ENCODE assay signal across 15 mouse cellular contexts in the genomic region with DNA sequence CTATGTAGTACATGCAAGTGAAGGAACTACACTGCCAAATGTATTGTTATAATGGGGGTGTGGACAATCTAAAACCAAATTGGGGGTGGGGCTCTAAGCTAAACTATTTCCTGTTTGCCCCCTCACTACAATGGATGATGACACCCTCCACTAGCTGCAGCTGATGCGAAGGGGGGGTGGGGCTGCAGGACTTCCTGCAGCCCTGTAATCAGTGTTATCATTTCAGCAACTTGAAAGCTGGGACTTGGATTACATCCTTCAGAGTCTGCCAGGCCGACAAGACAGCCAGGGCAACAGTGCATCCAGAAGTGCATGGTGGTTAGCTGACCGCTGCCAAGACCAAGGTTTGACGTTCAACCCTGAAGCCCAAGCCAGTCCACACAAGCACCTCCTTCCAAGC. TPM values are rescaled to one million over a fixed set of nuclear protein-coding genes. Genes with fewer than 3 reads are reported as not detected.
DNase-seq lines count a peak whose midpoint lies in the region; ATAC-seq and TF ChIP-seq lines count a peak whose summit lies in the region.
"Had no signal": no experiment of that assay in that cellular context is flagged by ENCODE, and none has a peak within 500 bp of the region (broad histone marks: within the 10 kb centered on the region; RNA-seq: fewer than 3 reads in every experiment).

No protein-coding gene starts in this region.

- no peaks in the 10 kb centered on the region for H3K4me1 ChIP-seq in kidney, embryonic 14.5 days (ENCODE audit: control insufficient read depth, insufficient read depth, low read length)
- H3K4me1 ChIP-seq in E14TG2a.4 (replicated peaks; ENCODE audit: low read depth, low read length): peaks cover 26% of the 10 kb centered on the region
- H3K4me1 ChIP-seq in bone marrow, adult 2 months (ENCODE audit: control insufficient read depth, insufficient read depth, low read length): peaks cover 9% of the 10 kb centered on the region
- H3K4me1 ChIP-seq in lung, embryonic 16.5 days (replicated peaks; ENCODE audit: control insufficient read depth, insufficient read depth, low read length): 0 out of 2 replicates have a peak, but pooled peaks cover 2% of the 10 kb centered on the region
- H3K4me1 ChIP-seq: limb, embryonic 13.5 days; midbrain, embryonic 15.5 days had no signal

- no peaks in the 10 kb centered on the region for H3K9me3 ChIP-seq in kidney, embryonic 14.5 days (ENCODE audit: control insufficient read depth, low read length)
- no peaks in the 10 kb centered on the region for H3K9me3 ChIP-seq in E14TG2a.4 (ENCODE audit: low read length)
- H3K9me3 ChIP-seq in lung, embryonic 16.5 days (ENCODE audit: control insufficient read depth, low read length): no peaks in the 10 kb centered on the region
- H3K9me3 ChIP-seq: limb, embryonic 13.5 days; midbrain, embryonic 15.5 days had no signal

- peak; percentile 32 for DNase-seq in kidney, postnatal 14 days
- DNase-seq in embryo, embryonic 10.5 days (ENCODE audit: low spot score): no peak
- no peak for DNase-seq in layer of hippocampus, adult 8-10 months (ENCODE audit: low spot score in 2 of 2)
- DNase-seq: cerebellum, adult 8-10 months; embryo, embryonic 11 days had no signal

- no peak for TF ChIP-seq POLR2A in bone marrow, adult 2 months (IDR thresholded peaks at IDR 0.05; ENCODE audit: borderline replicate concordance, control insufficient read depth, low read depth, low read length)

- no peaks in the 10 kb centered on the region for H3K27me3 ChIP-seq in kidney, embryonic 14.5 days (ENCODE audit: control insufficient read depth, insufficient read depth, low read length)
- H3K27me3 ChIP-seq in E14TG2a.4 (ENCODE audit: insufficient read depth, low read length): no peaks in the 10 kb centered on the region
- H3K27me3 ChIP-seq in lung, embryonic 16.5 days (ENCODE audit: control insufficient read depth, insufficient read depth, low read depth, low read length): no peaks in the 10 kb centered on the region
- H3K27me3 ChIP-seq: limb, embryonic 13.5 days; midbrain, embryonic 15.5 days had no signal

- ATAC-seq in kidney, embryonic 14.5 days (ENCODE audit: low FRiP score, low TSS enrichment): no peak
- ATAC-seq in lung, embryonic 16.5 days (ENCODE audit: low read depth): peak; percentile 68
- no peak for ATAC-seq in cerebellum, adult (ENCODE audit: insufficient number of reproducible peaks, low FRiP score, low TSS enrichment)
- ATAC-seq: midbrain, embryonic 15.5 days had no signal

- H3K4me3 ChIP-seq in kidney, embryonic 14.5 days (ENCODE audit: low read length): no peak overlapping the region
- 0 out of 2 replicates have a peak overlapping the region, but pooled peaks have one; percentile 17 for H3K4me3 ChIP-seq in E14TG2a.4 (replicated peaks; ENCODE audit: low read length)
- no peak overlapping the region for H3K4me3 ChIP-seq in bone marrow, adult 2 months (replicated peaks; ENCODE audit: control insufficient read depth, low read depth, low read length)
- H3K4me3 ChIP-seq in lung, embryonic 16.5 days (ENCODE audit: low read length): no peak overlapping the region
- H3K4me3 ChIP-seq: limb, embryonic 13.5 days; midbrain, embryonic 15.5 days had no signal

- no peaks in the 10 kb centered on the region for H3K36me3 ChIP-seq in kidney, embryonic 14.5 days (ENCODE audit: control insufficient read depth, insufficient read depth, low read length)
- H3K36me3 ChIP-seq in E14TG2a.4 (ENCODE audit: insufficient read depth, low read length): peaks cover 10% of the 10 kb centered on the region
- no peaks in the 10 kb centered on the region for H3K36me3 ChIP-seq in lung, embryonic 16.5 days (ENCODE audit: control insufficient read depth, insufficient read depth, low read length)
- H3K36me3 ChIP-seq: limb, embryonic 13.5 days had no signal

- H3K9ac ChIP-seq in kidney, embryonic 14.5 days (ENCODE audit: low read depth, low read length): no peak overlapping the region
- no peak overlapping the region for H3K9ac ChIP-seq in lung, embryonic 16.5 days (ENCODE audit: low read length)
- H3K9ac ChIP-seq: limb, embryonic 13.5 days; midbrain, embryonic 15.5 days had no signal

- no peak overlapping the region for H3K4me2 ChIP-seq in kidney, embryonic 14.5 days (replicated peaks; ENCODE audit: low read depth, low read length)
- no peak overlapping the region for H3K4me2 ChIP-seq in lung, embryonic 16.5 days (ENCODE audit: low read depth, low read length)
- H3K4me2 ChIP-seq: limb, embryonic 13.5 days; midbrain, embryonic 15.5 days had no signal

- H3K27ac ChIP-seq in kidney, embryonic 14.5 days (ENCODE audit: low read depth, low read length): no peak overlapping the region
- peak overlapping the region; percentile 30 for H3K27ac ChIP-seq in bone marrow, adult 2 months (ENCODE audit: control insufficient read depth, insufficient read depth, low read depth, low read length, poor library complexity)
- H3K27ac ChIP-seq in lung, embryonic 16.5 days (ENCODE audit: low read length): peak overlapping the region; percentile 55
- H3K27ac ChIP-seq: limb, embryonic 13.5 days; midbrain, embryonic 15.5 days had no signal

- TF ChIP-seq CTCF in E14TG2a.4 (conservative IDR thresholded peaks at IDR 0.05; ENCODE audit: low read length): no peak
- TF ChIP-seq CTCF in bone marrow, adult 2 months (IDR thresholded peaks at IDR 0.05; ENCODE audit: control insufficient read depth, insufficient read depth, low read length): no peak

- WGBS in kidney, embryonic 14.5 days: 75% methylated on average over 4 of the region's 4 CpGs
- 43% methylated on average over 4 of the region's 4 CpGs for WGBS in bone marrow, adult 2 months
- 52% methylated on average over 4 of the region's 4 CpGs for WGBS in lung, embryonic 16.5 days

RNA-seq across cellular contexts. Expression of gene Anks3, which starts 7.6 kb away (rescaled TPM):
- polyA plus RNA-seq in kidney, embryonic 14.5 days (2014; fragmentation: Nextera tagmentation; extraction: Ambion mirVana): 45.6 and 61.3 TPM in 2 replicates
- 19.9 and 45.4 TPM in 2 replicates for polyA plus RNA-seq in bone marrow, adult 2 months (2011; ENCODE audit: insufficient read depth, insufficient read length, low replicate concordance, missing spikeins)
- polyA plus RNA-seq in lung, embryonic 16.5 days (2015; fragmentation: Nextera tagmentation; extraction: Ambion mirVana): 55.3 and 55.4 TPM in 2 replicates
- 10 to 100 TPM; 67.3 to 90.8 (median 81.5) TPM for total RNA-seq in layer of hippocampus, adult 8-10 months (2022)

RNA-seq across cellular contexts. Expression of gene Sept12, which starts 26.0 kb away (rescaled TPM):
- polyA plus RNA-seq in kidney, embryonic 14.5 days (2014; fragmentation: Nextera tagmentation; extraction: Ambion mirVana): 0.11 TPM in 1 of 2 replicates, not detected in the other
- not detected in 2 replicates for polyA plus RNA-seq in bone marrow, adult 2 months (2011; ENCODE audit: insufficient read depth, insufficient read length, low replicate concordance, missing spikeins)
- 0.21 TPM in 1 of 2 replicates, not detected in the other for polyA plus RNA-seq in lung, embryonic 16.5 days (2015; fragmentation: Nextera tagmentation; extraction: Ambion mirVana)
- not detected for total RNA-seq in layer of hippocampus, adult 8-10 months (2022)
- total RNA-seq: heart, adult 18-20 months; layer of hippocampus, postnatal 14 days had no signal
- polyA plus RNA-seq: limb, embryonic 13.5 days; midbrain, embryonic 15.5 days; neural tube, embryonic 11.5 days had no signal

RNA-seq across cellular contexts. Expression of gene Nudt16l1, which starts 33.1 kb away (rescaled TPM):
- 153 and 160 TPM in 2 replicates for polyA plus RNA-seq in kidney, embryonic 14.5 days (2014; fragmentation: Nextera tagmentation; extraction: Ambion mirVana)
- polyA plus RNA-seq in bone marrow, adult 2 months (2011; ENCODE audit: insufficient read depth, insufficient read length, low replicate concordance, missing spikeins): 30.5 and 49.4 TPM in 2 replicates
- polyA plus RNA-seq in lung, embryonic 16.5 days (2015; fragmentation: Nextera tagmentation; extraction: Ambion mirVana): 144 and 152 TPM in 2 replicates
- total RNA-seq in layer of hippocampus, adult 8-10 months (2022): 10 to 100 TPM; 75.3 to 81.3 (median 78.2) TPM

RNA-seq across cellular contexts. Expression of gene Smim22, which starts 35.5 kb away (rescaled TPM):
- polyA plus RNA-seq in kidney, embryonic 14.5 days (2014; fragmentation: Nextera tagmentation; extraction: Ambion mirVana): 10.2 and 10.4 TPM in 2 replicates
- polyA plus RNA-seq in bone marrow, adult 2 months (2011; ENCODE audit: insufficient read depth, insufficient read length, low replicate concordance, missing spikeins): not detected in 2 replicates
- 45.1 and 46.8 TPM in 2 replicates for polyA plus RNA-seq in lung, embryonic 16.5 days (2015; fragmentation: Nextera tagmentation; extraction: Ambion mirVana)
- not detected for total RNA-seq in layer of hippocampus, adult 8-10 months (2022)
- total RNA-seq: heart, adult 18-20 months; layer of hippocampus, postnatal 14 days had no signal
- polyA plus RNA-seq: neural tube, embryonic 11.5 days had no signal

RNA-seq across cellular contexts. Expression of gene Rogdi, which starts 41.7 kb away (rescaled TPM):
- polyA plus RNA-seq in kidney, embryonic 14.5 days (2014; fragmentation: Nextera tagmentation; extraction: Ambion mirVana): 80.9 and 86.2 TPM in 2 replicates
- polyA plus RNA-seq in bone marrow, adult 2 months (2011; ENCODE audit: insufficient read depth, insufficient read length, low replicate concordance, missing spikeins): 53.7 and 156 TPM in 2 replicates
- 58.8 and 62.4 TPM in 2 replicates for polyA plus RNA-seq in lung, embryonic 16.5 days (2015; fragmentation: Nextera tagmentation; extraction: Ambion mirVana)
- total RNA-seq in layer of hippocampus, adult 8-10 months (2022): 100 to 1,000 TPM; 282 to 333 (median 307) TPM
